Mouse (Mus musculus) hindbrain, embryonic 14.5 days (tissue): ENCODE data around the gene Spata2. TPM values are rescaled to one million over a fixed set of nuclear protein-coding genes. Genes with fewer than 3 reads are reported as not detected.
A peak's percentile ranks its signal among the peaks of the same experiment; 100 is the strongest.

Experiments
- ATAC-seq: fragments of 200-750 bp; cut with Nextera tagmentation; 2 replicates; pipeline ENCODE4 v1.8.0; 2017; ENCODE audit warnings: moderate number of reproducible peaks, mild to moderate bottlenecking, moderate TSS enrichment, moderate library complexity; ENCODE audit not compliant: low FRiP score
- DNase-seq: peaks from one replicate; pipeline ENCODE4 v3.0.0-alpha.2; 2015; ENCODE audit warnings: low spot score
- H3K27ac ChIP-seq: fragments of 300-500 bp; sonication (generic); 2 replicates; pipeline ENCODE4 v1.5.1; 2014; ENCODE audit warnings: mild to moderate bottlenecking, moderate library complexity
- H3K27me3 ChIP-seq: fragments of 300-500 bp; sonication (generic); 2 replicates; pipeline ENCODE4 v1.6.1; 2014; ENCODE audit warnings: mild to moderate bottlenecking, low read length, mixed read lengths; ENCODE audit not compliant: control insufficient read depth, insufficient read depth
- H3K36me3 ChIP-seq: fragments of 300-500 bp; sonication (generic); replicated peaks from 2 replicates; pipeline ENCODE4 v1.6.1; 2014; ENCODE audit not compliant: control insufficient read depth, insufficient read depth
- H3K4me1 ChIP-seq: fragments of 300-500 bp; sonication (generic); replicated peaks from 2 replicates; pipeline ENCODE4 v1.6.1; 2014; ENCODE audit warnings: antibody characterized with exemption, low read length, mixed read lengths; ENCODE audit not compliant: control insufficient read depth, insufficient read depth
- H3K4me2 ChIP-seq: fragments of 300-500 bp; sonication (generic); replicated peaks from 2 replicates; pipeline ENCODE4 v1.6.1; 2014; ENCODE audit warnings: mild to moderate bottlenecking, moderate library complexity
- H3K4me3 ChIP-seq: fragments of 300-500 bp; sonication (generic); replicated peaks from 2 replicates; pipeline ENCODE4 v1.5.1; 2014; ENCODE audit warnings: mild to moderate bottlenecking, low read length
- H3K9ac ChIP-seq: fragments of 300-500 bp; sonication (generic); 2 replicates; pipeline ENCODE4 v1.6.1; 2014
- H3K9me3 ChIP-seq: fragments of 300-500 bp; sonication (generic); 2 replicates; pipeline ENCODE4 v1.6.1; 2016; ENCODE audit warnings: low read length; ENCODE audit not compliant: control insufficient read depth
- WGBS: fragments of 180-500 bp; shearing (Covaris S2); extraction: QIAGEN DNeasy Blood & Tissue Kit; methylation state at CpG from one replicate; pipeline ENCODE4 v1.1.7; 2014; 5-methylcytosine and 5-hydroxymethylcytosine counted together
- polyA plus RNA-seq: library from polyadenylated mRNA; unstranded; fragments of >200 nt; fragmentation: Nextera tagmentation; extraction: Ambion mirVana; gene quantifications from 2 replicates; pipeline ENCODE4 v1.2.1, GENCODE M21; 2014

Spata2 gene
- polyA plus RNA-seq = 27.3 and 29.6 TPM in 2 replicates

DNA sequence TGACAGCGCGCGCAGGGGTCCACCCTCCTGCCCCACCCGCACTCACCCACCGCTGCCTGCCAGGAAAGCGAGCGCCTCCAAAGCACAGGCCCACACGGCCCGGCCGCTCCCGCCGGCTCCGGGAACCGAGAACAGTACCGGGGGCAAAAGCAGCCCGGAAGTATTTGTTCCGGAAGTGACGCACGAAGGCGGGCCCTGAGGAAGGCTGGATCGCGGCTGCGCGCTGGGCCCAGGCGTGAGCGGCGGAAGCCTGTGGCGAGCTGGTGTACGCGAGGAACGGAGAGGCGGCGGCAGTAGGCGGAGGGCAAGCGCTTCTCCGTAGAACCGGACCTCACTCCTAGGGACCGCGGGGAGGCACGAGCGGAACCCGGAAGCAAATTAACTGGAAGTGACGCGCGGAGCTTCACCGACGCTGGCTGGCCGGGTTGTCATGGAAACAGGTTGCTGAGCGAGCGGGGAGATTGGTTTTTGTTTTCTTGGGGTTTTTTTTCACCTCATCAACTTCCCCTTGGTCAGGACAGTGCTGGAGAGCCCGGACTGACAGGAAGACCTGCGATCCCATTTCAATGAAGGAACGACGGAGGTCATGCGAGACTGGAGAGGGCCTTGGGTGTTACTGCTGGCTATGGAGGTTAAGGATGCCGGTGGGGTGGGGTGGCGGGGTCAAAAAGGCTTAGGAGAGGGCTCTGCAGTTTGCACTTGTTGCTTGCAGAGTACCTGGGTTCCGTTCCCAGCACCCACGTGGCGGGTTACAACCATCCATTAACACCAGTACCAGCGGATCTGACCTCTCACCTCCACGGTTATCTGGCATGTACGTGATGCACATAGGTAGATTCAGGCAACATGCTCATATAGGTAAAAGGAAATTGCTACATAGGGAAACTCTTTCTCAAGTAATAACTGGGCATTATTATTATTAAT is at the start of gene Spata2:
TSS of gene Spata2 (minus strand) at position 175 of the 924 bp plus-strand sequence.
- Histone ChIP-seq H3K27me3 (no peaks in the 10 kb centered on the region), H3K36me3 (peaks cover 7% of the 10 kb centered on the region; the same call in 1 of the 2 replicates), H3K4me3 (peak within 1 kb of the TSS; percentile 97), H3K4me1 (peaks cover 23% of the 10 kb centered on the region), H3K27ac (peak within 1 kb of the TSS; percentile 98), H3K4me2 (peak within 1 kb of the TSS; percentile 87), H3K9ac (peak within 1 kb of the TSS; percentile 93), H3K9me3 (no peaks in the 10 kb centered on the region)
- peak; percentile 92 for DNase-seq
- peak; percentile 84 for ATAC-seq
- WGBS = 2% methylated on average over 63 of the region's 63 CpGs

- H3K4me2 ChIP-seq = no peak overlapping the region
- no peaks in the 10 kb centered on the region for H3K9me3 ChIP-seq
- no peak overlapping the region for H3K9ac ChIP-seq
- peaks cover 34% of the 10 kb centered on the region for H3K27me3 ChIP-seq
- H3K4me3 ChIP-seq = no peak overlapping the region
- H3K4me1 ChIP-seq = peaks cover 15% of the 10 kb centered on the region
- ATAC-seq (no peak), DNase-seq (no peak)
- 79% methylated on average over 4 of the region's 4 CpGs for WGBS
- no peak overlapping the region for H3K27ac ChIP-seq
- H3K36me3 ChIP-seq = no peaks in the 10 kb centered on the region
These were observed 49.7 kb upstream of the Spata2 start for GRCm38 (mm10) chr2:167542361-167542760.

- H3K27me3 ChIP-seq = peaks cover 40% of the 10 kb centered on the region
- no peaks in the 10 kb centered on the region for H3K9me3 ChIP-seq
- no peak overlapping the region for H3K9ac ChIP-seq
- H3K4me3 ChIP-seq = no peak overlapping the region
- peak overlapping the region; percentile 17; the same call in 1 of the 2 replicates for H3K4me2 ChIP-seq
- H3K36me3 ChIP-seq = no peaks in the 10 kb centered on the region
- H3K27ac ChIP-seq = no peak overlapping the region
- no peak for ATAC-seq
- DNase-seq = no peak
- 73% methylated on average over 12 of the region's 12 CpGs for WGBS
- H3K4me1 ChIP-seq = peaks cover 17% of the 10 kb centered on the region
These were observed 49.1 kb upstream of the Spata2 start for GRCm38 (mm10) chr2:167541761-167542160.

DNA sequence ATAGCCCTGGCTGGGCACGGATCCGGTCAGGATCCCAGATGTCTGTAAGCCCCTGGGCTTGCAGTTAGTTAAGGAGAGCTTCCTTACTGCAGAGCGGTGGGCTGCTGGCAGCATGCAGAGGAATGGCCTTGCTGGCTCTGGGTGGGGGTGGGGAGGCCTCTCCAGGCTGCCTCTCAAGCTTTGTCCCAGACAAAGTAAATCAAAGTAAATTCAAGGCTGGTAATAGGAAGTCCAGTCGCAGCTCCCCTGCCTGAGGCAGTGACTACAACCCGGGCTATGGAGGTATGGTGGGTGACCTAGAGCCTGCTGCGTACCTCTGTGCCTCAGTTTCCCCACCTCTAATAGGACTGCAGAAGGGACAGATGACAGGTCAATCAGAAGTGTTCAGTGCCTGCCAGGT is 48.6 kb upstream of the Spata2 start:
- no peak overlapping the region for H3K9ac ChIP-seq
- H3K4me1 ChIP-seq = peaks cover 17% of the 10 kb centered on the region
- H3K27me3 ChIP-seq = peaks cover 44% of the 10 kb centered on the region
- H3K4me2 ChIP-seq = peak overlapping the region; percentile 17
- H3K27ac ChIP-seq = no peak overlapping the region
- H3K36me3 ChIP-seq = no peaks in the 10 kb centered on the region
- no peak overlapping the region for H3K4me3 ChIP-seq
- no peak for DNase-seq
- WGBS = 19% methylated on average over 6 of the region's 6 CpGs
- no peaks in the 10 kb centered on the region for H3K9me3 ChIP-seq
- ATAC-seq = no peak

DNA sequence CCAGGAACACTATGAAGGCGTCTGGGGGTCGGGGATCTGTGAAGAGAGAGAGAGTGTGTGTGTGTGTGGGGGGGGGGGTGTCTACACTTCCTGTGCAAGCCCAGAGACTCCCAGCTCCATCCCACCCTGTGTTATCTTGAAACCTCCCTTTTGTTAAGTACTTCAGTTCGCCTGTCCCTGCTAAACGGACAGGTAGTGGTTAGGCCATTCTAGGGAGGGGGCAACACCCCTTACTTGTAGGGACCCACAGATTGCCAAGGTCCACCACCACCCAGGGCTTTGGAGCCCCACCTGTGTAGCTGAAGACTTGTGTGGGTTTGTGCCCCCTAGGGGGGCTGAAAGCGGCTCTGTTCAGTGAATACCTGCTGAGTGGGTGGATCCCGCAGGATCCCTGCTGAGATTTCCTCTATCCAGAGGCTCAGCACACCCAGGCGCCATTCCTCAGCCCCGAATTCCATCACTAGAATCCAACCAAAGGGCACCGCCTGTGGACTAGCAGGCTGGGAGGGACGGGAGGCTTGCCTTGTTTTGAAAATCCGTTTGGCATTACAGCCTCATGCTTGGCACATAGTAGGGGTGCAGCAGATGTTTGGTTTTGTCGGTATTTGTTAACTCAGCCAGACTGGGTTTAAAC is 47.9 kb upstream of the Spata2 start:
- Histone ChIP-seq H3K4me3 (peak overlapping the region; percentile 44), H3K4me1 (peaks cover 17% of the 10 kb centered on the region), H3K9ac (peak overlapping the region; percentile 32; the same call in 1 of the 2 replicates), H3K9me3 (no peaks in the 10 kb centered on the region), H3K27ac (no peak overlapping the region), H3K27me3 (peaks cover 50% of the 10 kb centered on the region), H3K36me3 (no peaks in the 10 kb centered on the region), H3K4me2 (peak overlapping the region; percentile 17)
- 13% methylated on average over 12 of the region's 12 CpGs for WGBS
- DNase-seq (no peak), ATAC-seq (no peak)

DNA sequence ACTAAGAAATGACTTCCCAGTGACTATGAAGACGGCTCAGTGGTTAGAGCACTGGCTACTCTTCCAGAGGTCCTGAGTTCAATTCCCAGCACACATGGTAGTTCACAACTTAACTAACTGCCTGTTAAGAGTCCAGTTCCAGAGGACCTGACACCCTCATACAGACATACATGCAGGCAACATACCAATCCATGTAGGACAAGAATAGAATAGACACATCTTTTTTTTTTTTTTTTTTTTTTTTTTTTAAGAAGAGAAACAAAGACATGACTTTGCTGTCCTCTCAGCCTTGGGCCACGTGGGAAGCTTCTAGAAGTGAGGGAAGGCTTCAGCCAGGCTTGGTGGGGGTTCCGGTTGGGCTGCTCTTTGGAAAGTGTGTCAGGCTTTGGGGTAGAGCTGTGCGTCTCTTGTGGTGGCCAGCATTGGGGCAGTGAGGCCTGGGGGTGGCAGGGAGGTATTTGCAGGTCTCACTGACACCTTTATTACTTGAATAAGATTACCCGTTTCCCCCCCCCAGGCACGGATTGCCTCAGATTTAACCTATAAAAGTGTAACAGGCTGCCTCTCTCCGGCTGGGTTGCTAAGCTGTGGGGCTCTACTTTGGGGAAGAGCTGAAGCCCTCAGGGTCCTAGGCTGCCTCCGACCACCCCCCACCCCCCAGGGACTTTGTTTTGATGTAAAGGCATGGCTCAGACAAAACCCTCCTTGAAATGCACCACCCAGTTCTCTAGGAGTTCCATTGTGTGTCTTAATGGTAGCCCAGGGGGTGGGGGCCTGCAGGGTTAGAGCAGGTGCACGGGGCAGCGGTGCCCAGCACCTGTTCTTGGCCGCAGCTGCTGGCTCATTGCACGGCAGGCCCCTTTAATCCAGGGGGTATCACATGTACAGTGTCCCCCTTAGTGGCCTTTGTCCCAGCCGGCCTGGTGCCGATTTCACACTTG is 47.1 kb upstream of the Spata2 start:
- peak overlapping the region; percentile 7; the same call in 1 of the 2 replicates for H3K9ac ChIP-seq
- peaks cover 50% of the 10 kb centered on the region for H3K27me3 ChIP-seq
- H3K4me1 ChIP-seq = peaks cover 17% of the 10 kb centered on the region
- H3K4me2 ChIP-seq = peak overlapping the region; percentile 95
- H3K9me3 ChIP-seq = no peaks in the 10 kb centered on the region
- 14% methylated on average over 14 of the region's 14 CpGs for WGBS
- H3K27ac ChIP-seq = no peak overlapping the region
- no peak for DNase-seq
- peak overlapping the region; percentile 44 for H3K4me3 ChIP-seq
- no peaks in the 10 kb centered on the region for H3K36me3 ChIP-seq
- no peak for ATAC-seq

GRCm38 (mm10) chr2:167538671-167539306 is 46.1 kb upstream of the Spata2 start:
- H3K4me3 ChIP-seq = peak overlapping the region; percentile 44
- H3K36me3 ChIP-seq = no peaks in the 10 kb centered on the region
- ATAC-seq (no peak), DNase-seq (no peak)
- no peak overlapping the region for H3K27ac ChIP-seq
- peaks cover 50% of the 10 kb centered on the region for H3K27me3 ChIP-seq
- H3K4me1 ChIP-seq = peaks cover 14% of the 10 kb centered on the region
- peak overlapping the region; percentile 56 for H3K9ac ChIP-seq
- WGBS = 28% methylated on average over 32 of the region's 34 CpGs
- no peaks in the 10 kb centered on the region for H3K9me3 ChIP-seq
- H3K4me2 ChIP-seq = peak overlapping the region; percentile 95

DNA sequence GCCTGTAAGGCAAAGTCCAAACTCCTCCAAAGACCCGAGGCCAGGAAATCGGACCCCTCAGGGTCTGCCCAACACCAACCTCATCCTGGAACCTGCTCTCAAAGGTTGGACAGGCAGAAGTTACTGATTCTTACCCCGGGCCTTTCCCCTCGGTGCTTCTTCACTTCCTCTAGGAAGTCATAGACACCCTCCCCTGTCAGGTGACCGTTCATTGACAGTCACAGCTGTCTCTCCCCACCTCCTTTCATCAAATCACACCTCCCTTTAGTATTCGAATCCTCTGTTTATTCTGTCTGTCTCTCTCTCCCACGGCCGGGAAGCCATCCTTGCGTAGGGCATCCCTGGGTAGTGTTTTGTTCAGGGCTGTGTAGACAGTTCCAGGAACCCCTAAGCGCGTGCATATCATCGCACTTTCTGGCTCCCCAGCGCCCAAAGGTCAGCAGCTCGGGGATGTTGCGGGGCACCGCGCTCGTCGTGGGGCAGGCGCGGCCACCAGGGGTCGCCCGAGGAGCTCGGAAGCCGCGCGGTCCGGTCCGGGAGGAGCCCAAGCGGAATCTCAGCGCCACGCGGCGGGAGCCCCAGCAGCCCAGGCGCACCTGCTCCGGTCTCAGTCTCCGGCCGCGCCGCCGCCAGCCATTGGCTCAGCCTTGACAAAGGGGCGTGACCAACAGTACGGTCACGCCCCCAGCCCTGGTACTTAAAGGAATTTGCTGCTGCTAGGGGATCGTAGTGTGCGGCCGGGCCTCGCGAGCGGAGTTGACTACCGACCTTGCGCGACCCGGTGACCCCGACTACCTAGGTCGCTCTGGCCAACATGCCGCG is 45.0 kb upstream of the Spata2 start, which contains the start of gene Snai1:
TSS of gene Snai1 (plus strand) at position 720 of the 822 bp plus-strand sequence.
- ATAC-seq = peak; percentile 91
- H3K36me3 ChIP-seq = no peaks in the 10 kb centered on the region
- H3K4me3 ChIP-seq = peak within 1 kb of the TSS; percentile 44
- peak within 1 kb of the TSS; percentile 95 for H3K4me2 ChIP-seq
- WGBS = 2% methylated on average over 57 of the region's 58 CpGs
- peaks cover 10% of the 10 kb centered on the region for H3K4me1 ChIP-seq
- peaks cover 50% of the 10 kb centered on the region for H3K27me3 ChIP-seq
- peak within 1 kb of the TSS; percentile 56 for H3K9ac ChIP-seq
- no peaks in the 10 kb centered on the region for H3K9me3 ChIP-seq
- no peak within 1 kb of the TSS for H3K27ac ChIP-seq
- DNase-seq = peak; percentile 84
